11 mouse cellular contexts compared by ENCODE assay signal in the genomic region with DNA sequence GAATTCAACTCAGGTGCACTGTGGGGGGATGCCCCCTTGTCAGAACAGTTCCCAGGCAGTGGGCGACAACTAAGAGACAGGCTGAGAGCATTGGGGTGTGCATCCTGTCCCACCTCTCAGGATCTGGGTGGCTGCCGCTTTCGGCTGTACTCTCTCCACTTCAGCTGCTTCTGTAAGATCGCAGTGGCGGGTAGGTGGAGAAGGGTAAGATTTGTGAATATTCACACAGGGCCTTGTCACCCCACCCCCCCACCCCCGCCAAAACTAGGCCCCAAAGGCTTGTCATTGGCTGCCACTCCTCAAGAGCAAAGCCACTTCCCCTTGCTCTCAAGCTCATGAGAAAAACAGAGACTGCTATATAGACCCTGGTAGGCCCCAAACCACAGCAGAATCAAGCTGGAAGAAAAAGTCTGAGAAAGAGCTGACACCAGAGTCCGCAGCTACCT. TPM values are rescaled to one million over a fixed set of nuclear protein-coding genes. Genes with fewer than 3 reads are reported as not detected.
DNase-seq lines count a peak whose midpoint lies in the region; TF ChIP-seq lines count a peak whose summit lies in the region.
"Had no signal": no experiment of that assay in that cellular context is flagged by ENCODE, and none has a peak within 500 bp of the region (broad histone marks: within the 10 kb centered on the region; RNA-seq: fewer than 3 reads in every experiment).

No protein-coding gene starts in this region.

- TF ChIP-seq POLR2A in bone marrow, adult 2 months (IDR thresholded peaks at IDR 0.05; ENCODE audit: borderline replicate concordance, control insufficient read depth, low read depth, low read length): no peak; the same call in 1 of the 2 replicates

- H3K4me1 ChIP-seq in bone marrow, adult 2 months (ENCODE audit: control insufficient read depth, insufficient read depth, low read length): peaks cover 9% of the 10 kb centered on the region
- H3K4me1 ChIP-seq: heart, embryonic 10.5 days; neural tube, embryonic 12.5 days had no signal

- H3K36me3 ChIP-seq in macrophage (ENCODE audit: inconsistent target): no peaks in the 10 kb centered on the region
- H3K36me3 ChIP-seq: heart, embryonic 10.5 days; neural tube, embryonic 12.5 days had no signal

- 22% methylated on average over 7 of the region's 7 CpGs for WGBS in bone marrow, adult 2 months
- 30% methylated on average over 7 of the region's 7 CpGs for WGBS in macrophage (ENCODE audit: missing documents)

- no peak for TF ChIP-seq CTCF in bone marrow, adult 2 months (IDR thresholded peaks at IDR 0.05; ENCODE audit: control insufficient read depth, insufficient read depth, low read length)

- DNase-seq in heart, adult 11 months: peak; percentile 88
- no peak for DNase-seq in heart, postnatal 10 days
- DNase-seq in thymus, adult 18-20 months: peak; percentile 57 to 75
- no peak for DNase-seq in left cerebral cortex, postnatal 10 days (ENCODE audit: extremely low spot score in 1 of 2, low spot score in 2 of 2)
- DNase-seq in heart, adult 9 months (ENCODE audit: low spot score in 2 of 2): no peak
- DNase-seq in retina, embryonic 14.5 days (ENCODE audit: low spot score): no peak
- DNase-seq: embryo, embryonic 11 days had no signal

- peak overlapping the region; percentile 90 for H3K4me3 ChIP-seq in bone marrow, adult 2 months (replicated peaks; ENCODE audit: control insufficient read depth, low read depth, low read length)
- peak overlapping the region; percentile 60 for H3K4me3 ChIP-seq in macrophage (ENCODE audit: inconsistent target)
- H3K4me3 ChIP-seq: heart, embryonic 10.5 days; neural tube, embryonic 12.5 days had no signal

- peaks cover 65% of the 10 kb centered on the region for H3K79me2 ChIP-seq in macrophage (ENCODE audit: inconsistent target)

- intact Hi-C loops in heart, postnatal 10 days (cut with DNase I): no loop called here
- intact Hi-C loops in left cerebral cortex, postnatal 10 days (cut with DNase I): no loop called here

- peak overlapping the region; percentile 93 for H3K27ac ChIP-seq in bone marrow, adult 2 months (ENCODE audit: control insufficient read depth, insufficient read depth, low read depth, low read length, poor library complexity)
- H3K27ac ChIP-seq in macrophage: peak overlapping the region; percentile 88
- H3K27ac ChIP-seq: heart, embryonic 10.5 days; neural tube, embryonic 12.5 days had no signal

RNA-seq across cellular contexts. Expression of a gene that starts 1.5 kb away (rescaled TPM):
- 1 to 10 TPM; 1.3 to 1.4 TPM for total RNA-seq in heart, postnatal 10 days (2021)
- 19.3 and 33.7 TPM in 2 replicates for polyA plus RNA-seq in bone marrow, adult 2 months (2011; ENCODE audit: insufficient read depth, insufficient read length, low replicate concordance, missing spikeins)
- 10 to 100 TPM in 22 of 26 experiments, 1 to 10 TPM in 4; 4.5 to 48.2 (median 19.8) TPM for total RNA-seq in macrophage (2018; cell fraction: chromatin; rRNA removed)
- 100 to 1,000 TPM in 6 of 26 experiments, 10 to 100 TPM in 20; 46.5 to 111 (median 85.9) TPM for total RNA-seq in macrophage (2018; cell fraction: cytosol; rRNA removed)
- total RNA-seq in macrophage (2018; cell fraction: nucleus; rRNA removed): 10 to 100 TPM; 15.3 to 90.7 (median 47.5) TPM
- polyA plus RNA-seq in macrophage (2018): 69.0 to 81.4 TPM (median 69.1 TPM) in 3 replicates
- 1 to 10 TPM; 1.6 to 1.8 TPM for total RNA-seq in left cerebral cortex, postnatal 10 days (2021)

RNA-seq across cellular contexts. Expression of a gene that starts 39.2 kb away (rescaled TPM):
- total RNA-seq in heart, postnatal 10 days (2021): 1 to 10 TPM; 1.5 to 2.1 TPM
- not detected in 2 replicates for polyA plus RNA-seq in bone marrow, adult 2 months (2011; ENCODE audit: insufficient read depth, insufficient read length, low replicate concordance, missing spikeins)
- total RNA-seq in macrophage (2018; cell fraction: chromatin; rRNA removed): 1 to 10 TPM in 1 of 26 experiments, not detected in 25; 1.0 TPM
- under 1 TPM in 1 of 26 experiments, not detected in 25; 0.04 TPM for total RNA-seq in macrophage (2018; cell fraction: cytosol; rRNA removed)
- not detected for total RNA-seq in macrophage (2018; cell fraction: nucleus; rRNA removed)
- not detected in 3 replicates for polyA plus RNA-seq in macrophage (2018)
- under 1 TPM; 0.13 to 0.39 TPM for total RNA-seq in left cerebral cortex, postnatal 10 days (2021)

Comparison
In these comparisons a context has a peak if more than half of its experiments do, and no peak if none do; other contexts are left out.
1. DNase-seq: peak in heart, adult 11 months (single experiment) and thymus, adult 18-20 months (2 of 2); none in heart, postnatal 10 days (0 of 2), left cerebral cortex, postnatal 10 days (0 of 2), heart, adult 9 months (0 of 2) and retina, embryonic 14.5 days (single experiment).